Mouse (Mus musculus): Measurements from ENCODE around the gene Gpr179.

Gene Gpr179

DNA sequence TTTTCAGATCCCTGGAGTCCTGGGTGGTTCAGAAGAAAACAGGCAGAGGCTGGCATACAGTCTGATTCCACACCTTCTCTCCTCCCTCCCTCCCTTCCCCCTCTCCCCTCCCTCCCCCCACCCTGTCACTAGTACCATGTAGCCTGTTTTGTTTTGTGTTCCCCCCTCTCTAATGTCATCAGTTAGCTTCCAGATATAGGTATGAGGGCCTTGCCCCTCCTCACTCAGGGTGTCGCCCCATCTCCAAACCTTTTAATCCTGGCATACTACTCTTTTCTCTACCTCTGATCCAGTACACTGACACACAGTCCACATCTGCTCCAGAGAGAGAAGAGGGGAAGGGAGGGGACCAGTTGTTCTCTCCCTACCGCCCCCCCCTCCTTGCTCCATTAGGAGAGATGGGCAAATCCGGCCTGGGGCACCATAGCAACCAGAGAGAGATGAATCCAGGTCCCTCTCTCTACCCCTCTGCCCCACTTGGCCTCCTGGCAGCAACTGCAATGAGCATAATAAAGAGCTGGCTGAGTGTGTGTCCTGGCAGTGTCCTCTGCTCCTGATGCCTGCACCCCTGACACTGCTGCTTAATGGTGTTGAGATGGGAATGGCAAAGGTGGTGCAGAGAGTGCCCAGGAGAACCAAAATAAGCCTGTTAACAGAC, at the start of gene Gpr179:
Gene Gpr179, minus strand, starts transcription at position 51 of the 658 bp plus-strand sequence.
- ATAC-seq (ENCODE audit: insufficient number of reproducible peaks, low FRiP score, low TSS enrichment) = no peak

DNA sequence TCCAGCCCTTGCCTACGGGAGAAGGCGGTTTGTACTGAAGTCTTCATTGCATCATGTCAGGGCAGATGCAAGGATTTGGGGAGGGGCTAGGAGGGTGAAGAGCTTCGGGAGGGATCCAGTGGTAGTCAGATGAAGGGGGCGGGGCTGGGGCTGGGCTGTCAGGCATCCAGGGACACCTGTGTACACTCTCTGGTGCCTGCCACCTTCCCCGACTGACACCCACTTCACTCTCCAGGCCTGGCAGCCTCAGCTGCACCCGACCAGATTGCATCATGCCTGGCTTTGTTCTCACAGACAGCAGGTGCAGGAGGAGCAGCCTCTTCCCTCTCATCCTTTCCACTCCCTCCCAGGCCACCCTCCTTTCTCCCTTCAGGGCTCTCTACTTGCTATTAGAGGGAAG, 49.2 kb upstream of the Gpr179 start:
- peak; percentile 67 for ATAC-seq (ENCODE audit: insufficient number of reproducible peaks, low FRiP score, low TSS enrichment)

DNA sequence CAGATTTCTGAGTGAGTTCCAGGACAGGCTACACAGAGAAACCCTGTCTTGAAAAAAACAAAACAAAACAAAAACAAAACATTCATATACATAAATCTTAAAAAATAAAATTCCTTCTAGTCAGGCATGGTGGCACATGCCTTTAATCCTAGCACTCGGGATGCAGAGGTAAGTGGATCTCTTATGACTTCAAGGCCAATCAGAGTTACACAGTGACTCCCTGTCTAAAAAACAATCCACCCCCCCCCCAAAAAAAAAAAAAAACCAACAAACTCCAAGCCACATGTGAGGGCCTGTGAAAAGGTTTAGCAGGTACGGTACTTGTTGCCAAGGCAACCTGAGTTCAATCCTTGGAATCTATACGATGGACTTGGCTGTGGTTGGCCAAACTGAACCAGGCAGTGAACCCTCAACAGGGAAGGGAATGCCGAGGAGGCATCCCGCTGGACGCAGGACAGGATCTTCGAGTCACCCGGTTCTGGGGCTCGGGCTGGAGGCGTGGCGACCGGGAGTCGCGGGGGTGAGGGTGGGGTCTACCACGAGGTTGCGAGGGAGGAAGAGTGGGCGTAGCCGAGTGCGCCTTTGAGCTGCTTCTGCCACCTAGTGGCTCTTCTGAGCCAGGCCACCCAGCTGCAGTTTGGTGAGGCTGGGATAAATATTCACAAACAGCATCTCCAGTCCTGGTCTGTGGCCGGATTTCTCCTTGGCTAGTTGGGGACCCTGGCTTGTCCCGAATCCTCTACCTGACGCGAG, 48.3 kb upstream of the Gpr179 start:
- peak; percentile 51; the same call in 1 of the 2 replicates for ATAC-seq (ENCODE audit: insufficient number of reproducible peaks, low FRiP score, low TSS enrichment)

DNA sequence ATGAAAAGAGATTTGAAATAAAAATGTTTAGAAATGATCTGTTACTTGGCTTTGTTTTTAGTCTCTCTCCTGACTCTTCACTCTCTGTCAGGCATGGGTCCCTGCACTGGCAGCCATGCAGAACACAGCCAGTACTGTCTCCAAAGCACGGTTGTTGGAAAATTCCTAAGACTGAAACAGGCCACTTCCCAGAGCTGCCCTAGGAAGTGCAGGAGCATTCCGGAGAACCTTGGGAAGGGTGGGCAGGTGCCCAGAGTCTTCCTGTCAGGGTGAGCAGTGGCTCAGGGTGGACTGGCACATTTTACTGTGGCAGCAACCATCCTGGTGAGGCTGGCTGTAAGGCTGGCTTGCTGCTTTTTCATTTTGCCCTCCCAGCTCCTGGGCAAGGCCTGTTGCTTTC, 46.6 kb upstream of the Gpr179 start:
- no peak for ATAC-seq (ENCODE audit: insufficient number of reproducible peaks, low FRiP score, low TSS enrichment)

DNA sequence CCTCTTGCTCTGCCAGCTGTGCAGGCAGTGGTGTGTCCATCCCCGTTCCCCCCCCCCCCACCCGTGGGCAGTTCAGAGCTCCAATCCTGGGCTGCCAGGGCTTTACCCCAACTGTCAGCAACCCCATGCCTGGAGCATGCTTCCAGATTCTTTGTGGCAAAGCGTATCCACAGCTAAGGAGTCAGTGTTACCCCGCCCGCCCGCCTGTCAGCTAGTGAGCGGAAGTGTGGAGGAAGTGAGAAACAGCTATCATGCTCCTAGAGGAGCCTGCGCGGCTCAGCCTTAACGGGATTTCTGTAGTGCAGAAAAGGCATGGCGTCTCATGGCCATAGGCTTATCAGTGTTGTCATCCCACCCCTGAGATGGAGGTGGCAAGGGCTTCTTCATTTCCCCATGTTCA, 42.3 kb upstream of the Gpr179 start:
- no peak for ATAC-seq (ENCODE audit: insufficient number of reproducible peaks, low FRiP score, low TSS enrichment)

DNA sequence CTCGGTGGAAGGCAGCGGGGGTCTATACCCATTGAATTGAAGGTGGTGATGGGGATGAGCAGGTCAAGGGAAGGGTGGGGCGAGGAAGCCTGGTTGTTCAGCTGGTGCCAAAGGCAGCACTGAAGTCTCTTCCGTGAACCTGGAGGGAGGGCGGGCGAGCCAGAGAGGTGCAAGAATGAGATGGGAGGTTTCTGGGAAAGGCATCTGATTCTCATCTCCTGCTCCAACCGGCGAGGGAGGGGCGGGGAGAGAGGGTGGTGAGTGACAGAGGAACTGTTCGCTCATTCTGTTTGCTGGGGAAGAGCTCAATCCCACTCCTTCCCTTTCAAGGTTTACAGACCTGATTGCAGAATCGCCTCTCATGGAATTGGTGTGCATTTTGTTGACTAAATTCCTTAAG, 41.8 kb upstream of the Gpr179 start:
- no peak for ATAC-seq (ENCODE audit: insufficient number of reproducible peaks, low FRiP score, low TSS enrichment)

DNA sequence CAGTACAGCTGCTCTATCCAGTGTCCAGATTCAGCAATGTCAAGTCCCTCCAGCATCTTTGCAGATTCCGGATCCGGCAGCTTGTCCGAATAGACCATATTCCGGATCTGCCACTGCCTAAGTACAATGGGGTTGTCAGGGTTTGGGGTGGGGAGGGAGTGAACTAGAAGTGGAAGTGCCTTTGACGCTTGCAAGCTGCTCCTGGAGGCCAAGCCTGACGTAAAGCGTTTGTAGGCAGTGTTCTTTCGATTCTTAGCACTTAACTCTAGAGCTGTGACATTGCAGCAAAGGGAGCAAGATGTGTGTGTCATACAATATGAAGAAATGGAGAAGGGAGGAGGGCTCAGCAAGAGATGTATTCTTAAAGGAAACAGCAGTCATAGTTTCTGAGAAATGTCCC, 37.2 kb upstream of the Gpr179 start:
- ATAC-seq (ENCODE audit: insufficient number of reproducible peaks, low FRiP score, low TSS enrichment) = no peak

DNA sequence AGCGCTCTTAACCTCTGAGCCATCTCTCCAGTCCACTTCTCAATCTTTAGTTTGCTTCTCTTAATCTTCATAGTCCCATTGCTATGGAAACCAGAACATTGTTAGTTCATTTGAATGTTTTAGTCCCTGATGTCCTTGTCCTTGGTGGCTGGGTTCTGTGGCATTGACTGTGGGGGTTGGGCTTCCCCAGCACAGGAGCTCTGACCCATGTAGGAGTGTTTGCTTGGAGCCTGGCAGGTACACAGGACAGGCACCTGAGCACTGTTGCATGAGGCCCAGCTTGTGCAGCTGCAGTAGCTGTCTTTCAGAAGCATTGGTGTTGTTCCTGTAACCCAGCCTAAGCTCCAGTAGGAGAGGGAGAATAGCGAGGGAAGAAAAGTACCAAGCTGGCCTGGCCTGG, 35.9 kb upstream of the Gpr179 start:
- no peak for ATAC-seq (ENCODE audit: insufficient number of reproducible peaks, low FRiP score, low TSS enrichment)

DNA sequence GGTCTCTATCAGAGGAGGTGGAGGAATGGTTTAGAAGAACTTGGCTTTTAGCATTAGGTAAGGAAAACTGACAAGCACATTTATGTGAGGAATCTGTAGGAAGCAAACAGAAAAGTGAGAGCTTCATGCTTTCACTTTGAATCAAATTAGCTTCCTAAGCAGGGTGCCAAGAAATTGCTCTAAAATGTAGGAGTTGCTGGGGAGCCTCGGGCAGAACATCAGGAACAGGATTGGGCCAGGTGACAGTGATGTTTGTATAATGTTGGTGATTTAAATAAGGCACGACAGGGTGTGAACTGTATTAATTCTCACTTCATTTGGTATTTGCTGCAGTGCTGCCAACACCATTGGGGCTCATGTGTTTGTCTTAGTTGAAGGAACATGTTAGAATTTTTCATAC, 31.9 kb upstream of the Gpr179 start:
- ATAC-seq (ENCODE audit: insufficient number of reproducible peaks, low FRiP score, low TSS enrichment) = no peak

DNA sequence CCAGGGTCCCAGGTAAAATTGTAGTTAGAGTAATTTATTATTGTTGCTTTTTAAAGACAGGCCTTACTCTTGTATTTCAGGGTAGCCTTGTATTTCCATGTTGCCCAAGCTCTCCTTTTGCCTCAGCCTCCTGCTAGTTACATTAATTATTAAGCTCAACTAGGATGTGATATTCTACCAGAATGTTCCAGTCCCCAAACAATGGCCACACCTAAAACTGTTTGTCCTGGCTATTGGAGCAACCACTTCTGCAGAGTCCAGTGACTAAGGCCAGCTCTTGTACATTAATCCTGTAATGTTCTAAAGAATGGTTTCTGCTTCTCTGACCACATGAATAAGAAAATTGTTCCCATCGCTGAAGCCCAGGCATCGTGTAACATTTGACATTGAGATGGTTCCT, 31.1 kb upstream of the Gpr179 start:
- no peak for ATAC-seq (ENCODE audit: insufficient number of reproducible peaks, low FRiP score, low TSS enrichment)

DNA sequence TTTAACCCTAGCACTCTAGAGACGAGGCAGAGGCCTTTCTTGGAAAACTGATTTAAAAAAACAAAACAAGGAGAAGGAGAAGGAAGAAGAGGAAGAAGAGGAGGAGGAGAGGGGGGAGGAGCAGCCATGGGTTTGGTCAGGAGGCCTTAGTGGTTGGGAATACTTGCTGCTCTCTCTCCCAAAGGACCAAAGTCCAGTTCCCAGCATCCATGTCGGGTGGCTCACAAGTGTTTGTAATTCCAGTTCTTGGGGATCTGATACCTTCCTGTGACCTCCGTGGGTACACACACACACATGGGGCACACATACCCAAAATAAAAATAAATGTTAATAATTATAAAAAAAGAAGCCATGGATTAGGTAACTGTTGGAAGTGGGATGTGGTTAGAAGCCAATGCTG, 28.2 kb upstream of the Gpr179 start:
- ATAC-seq (ENCODE audit: insufficient number of reproducible peaks, low FRiP score, low TSS enrichment) = no peak

DNA sequence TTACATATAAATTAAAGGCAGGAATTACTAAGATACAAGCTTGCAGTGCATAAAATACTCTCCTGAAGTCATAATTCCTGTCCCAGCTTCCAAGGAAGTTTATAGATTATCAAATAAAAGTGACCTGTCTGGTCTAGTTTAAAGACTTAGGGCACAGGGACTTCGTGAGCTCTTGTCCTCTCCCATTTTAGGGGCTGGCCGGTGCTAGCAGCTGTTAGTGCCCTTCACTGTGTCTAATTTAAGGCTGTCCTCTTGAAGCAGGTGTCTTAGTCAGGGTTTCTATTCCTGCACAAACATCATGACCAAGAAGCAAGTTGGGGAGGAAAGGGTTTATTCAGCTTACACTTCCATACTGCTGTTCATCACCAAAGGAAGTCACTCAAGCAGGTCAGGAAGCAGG, 21.5 kb upstream of the Gpr179 start:
- ATAC-seq (ENCODE audit: insufficient number of reproducible peaks, low FRiP score, low TSS enrichment) = no peak

DNA sequence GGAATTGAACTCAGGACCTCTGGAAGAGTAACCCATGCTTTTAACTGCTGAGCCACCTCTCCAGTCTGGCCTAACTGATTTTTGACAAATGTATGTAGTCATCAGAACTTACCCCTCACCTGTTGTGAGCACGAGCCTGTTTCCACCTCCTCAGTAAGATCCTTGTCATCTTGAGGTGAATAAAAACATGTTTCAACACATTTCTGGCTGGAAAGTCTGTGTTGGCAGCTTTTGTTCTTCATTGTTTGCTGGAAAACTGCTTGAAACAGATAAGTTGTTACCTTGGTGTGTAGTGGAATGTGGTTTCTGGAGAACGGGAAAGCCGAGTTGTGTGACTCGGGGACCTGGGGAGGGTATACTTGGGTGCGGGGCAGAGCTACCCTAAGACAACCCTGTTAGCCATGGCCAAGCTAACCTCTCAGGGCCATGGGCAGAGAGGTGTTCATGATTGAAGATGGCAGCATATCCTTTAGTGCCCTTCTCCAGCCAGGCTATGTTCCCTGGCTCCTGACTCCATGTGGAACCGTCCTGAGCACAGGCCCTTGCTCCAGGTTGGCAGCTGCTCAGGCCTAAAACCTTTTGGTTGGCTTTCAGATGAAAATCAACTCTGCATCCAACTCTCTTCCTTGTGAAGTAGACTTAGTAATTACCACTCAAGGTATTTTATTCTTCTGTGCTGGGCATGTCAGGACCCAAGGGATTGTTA, 20.4 kb upstream of the Gpr179 start:
- no peak for ATAC-seq (ENCODE audit: insufficient number of reproducible peaks, low FRiP score, low TSS enrichment)

DNA sequence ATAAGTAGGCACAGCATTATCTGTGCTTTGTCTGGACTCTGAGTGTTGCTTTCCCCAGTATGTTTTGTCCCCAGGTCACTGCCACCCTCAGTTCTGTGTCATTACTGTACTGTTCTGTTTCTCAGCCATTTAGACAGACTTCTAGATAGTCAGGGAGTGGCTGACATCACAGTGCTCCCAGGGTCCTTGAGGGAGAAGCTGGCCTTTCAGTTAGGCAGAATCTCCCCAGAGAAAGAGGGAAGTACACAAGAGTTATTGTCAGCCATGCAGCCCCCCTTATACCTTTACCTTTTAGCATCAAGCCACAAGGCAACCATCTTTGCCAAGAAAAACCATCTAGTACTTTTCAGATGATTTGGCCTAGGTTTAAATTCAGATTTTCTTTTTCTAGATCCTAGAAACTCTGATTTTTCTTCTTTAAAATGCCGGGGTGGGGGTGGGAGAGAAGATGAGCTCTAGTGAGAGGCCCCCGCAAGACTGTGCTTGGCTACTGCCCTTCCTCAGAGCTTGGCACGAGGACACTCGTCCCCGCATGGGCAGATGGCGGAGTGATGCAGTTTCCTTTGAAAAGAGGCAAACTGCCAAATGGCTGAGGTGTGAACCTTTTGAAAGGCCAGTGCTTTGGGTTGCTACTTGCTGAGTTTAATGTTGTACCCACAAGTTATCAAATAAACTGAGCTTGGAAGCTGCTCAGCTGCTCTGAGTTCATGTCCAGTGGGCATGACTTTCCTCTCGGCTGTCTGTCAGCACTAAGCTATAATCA, 18.6 kb upstream of the Gpr179 start:
- ATAC-seq (ENCODE audit: insufficient number of reproducible peaks, low FRiP score, low TSS enrichment) = peak; percentile 78; the same call in 1 of the 2 replicates

DNA sequence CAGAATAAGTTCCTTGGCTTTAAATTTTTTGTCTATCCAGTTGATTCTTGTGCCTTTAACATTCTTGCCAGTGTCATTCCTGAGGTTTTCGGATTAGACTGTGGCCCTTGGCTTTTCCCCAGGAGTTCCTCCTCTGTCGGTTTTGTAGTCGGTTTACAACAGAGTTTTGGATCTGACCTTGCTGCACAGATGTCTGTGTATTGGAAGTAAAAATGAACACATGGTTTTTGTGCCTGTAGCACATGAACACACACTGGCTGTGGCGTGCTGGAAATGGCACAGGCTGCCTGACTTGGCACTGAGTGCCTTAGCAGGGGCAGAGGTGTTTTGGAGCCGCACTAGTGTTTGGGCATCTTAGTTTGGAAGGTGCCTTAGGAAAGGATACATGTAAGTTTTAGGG, 16.6 kb upstream of the Gpr179 start:
- no peak for ATAC-seq (ENCODE audit: insufficient number of reproducible peaks, low FRiP score, low TSS enrichment)

DNA sequence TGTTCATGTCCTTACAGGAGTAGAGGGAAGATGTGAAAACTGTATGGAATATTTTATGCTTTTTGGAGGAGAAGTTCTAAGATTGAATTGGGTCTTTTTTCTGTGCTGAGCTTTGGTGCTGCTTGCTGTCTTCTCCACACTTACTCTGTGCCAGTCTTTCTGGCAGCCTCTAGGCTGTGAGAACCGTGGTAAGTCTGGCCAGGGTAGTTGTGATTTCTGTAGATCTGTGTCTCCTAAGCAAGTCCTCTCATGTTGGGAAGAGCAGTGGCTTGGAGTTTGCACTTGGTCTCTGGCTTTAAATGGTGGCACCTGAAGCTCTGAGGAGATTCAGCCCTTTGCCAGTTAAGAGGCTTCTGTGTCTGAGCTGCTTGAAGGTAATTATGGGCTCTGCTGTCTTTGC, 13.7 kb upstream of the Gpr179 start:
- no peak for ATAC-seq (ENCODE audit: insufficient number of reproducible peaks, low FRiP score, low TSS enrichment)

DNA sequence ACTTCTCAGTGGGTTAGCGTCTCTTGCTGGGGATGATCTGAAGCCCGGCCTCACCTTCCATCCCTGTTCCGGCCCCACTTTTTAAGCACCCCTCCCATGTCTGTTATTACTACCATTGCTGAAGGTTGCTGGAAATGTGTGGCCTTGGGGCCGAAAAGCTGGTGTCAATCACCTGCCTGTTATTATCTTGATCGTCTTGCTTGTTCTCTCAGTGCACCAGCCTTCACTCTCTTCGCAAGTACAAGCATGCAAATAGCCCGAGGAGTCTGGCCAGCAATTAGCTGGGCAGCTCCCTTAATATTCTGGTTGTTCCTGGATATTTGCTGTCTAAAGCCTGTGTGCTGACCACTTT, 11.7 kb upstream of the Gpr179 start:
- no peak for ATAC-seq (ENCODE audit: insufficient number of reproducible peaks, low FRiP score, low TSS enrichment)

DNA sequence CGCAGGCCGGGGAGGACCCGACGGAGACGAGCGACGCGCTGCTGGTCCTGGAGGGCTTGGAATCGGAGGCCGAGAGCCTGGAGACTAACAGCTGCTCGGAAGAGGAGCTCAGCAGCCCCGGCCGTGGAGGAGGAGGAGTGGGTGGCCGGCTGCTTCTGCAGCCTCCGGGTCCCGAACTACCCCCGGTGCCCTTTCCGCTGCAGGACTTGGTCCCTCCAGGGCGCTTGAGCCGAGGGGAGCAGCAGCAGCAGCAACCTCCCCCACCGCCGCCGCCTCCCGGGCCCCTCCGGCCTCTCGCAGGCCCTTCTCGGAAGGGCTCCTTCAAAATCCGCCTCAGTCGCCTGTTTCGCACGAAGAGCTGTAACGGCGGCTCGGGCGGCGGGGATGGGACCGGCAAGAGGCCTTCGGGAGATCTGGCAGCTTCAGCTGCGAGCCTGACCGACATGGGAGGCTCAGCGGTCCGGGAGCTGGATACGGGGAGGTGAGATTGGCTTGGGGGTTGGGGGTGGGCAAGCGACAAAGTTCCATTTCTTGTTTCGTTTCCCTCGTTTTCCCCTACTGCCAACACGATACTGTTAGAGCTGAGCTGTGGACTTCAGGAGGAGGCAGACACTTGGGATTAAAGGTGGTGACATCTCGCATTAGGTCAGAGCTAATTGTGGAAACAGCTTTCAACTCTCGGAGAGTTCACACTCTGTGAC, 11.2 kb upstream of the Gpr179 start:
- no peak for ATAC-seq (ENCODE audit: insufficient number of reproducible peaks, low FRiP score, low TSS enrichment)

DNA sequence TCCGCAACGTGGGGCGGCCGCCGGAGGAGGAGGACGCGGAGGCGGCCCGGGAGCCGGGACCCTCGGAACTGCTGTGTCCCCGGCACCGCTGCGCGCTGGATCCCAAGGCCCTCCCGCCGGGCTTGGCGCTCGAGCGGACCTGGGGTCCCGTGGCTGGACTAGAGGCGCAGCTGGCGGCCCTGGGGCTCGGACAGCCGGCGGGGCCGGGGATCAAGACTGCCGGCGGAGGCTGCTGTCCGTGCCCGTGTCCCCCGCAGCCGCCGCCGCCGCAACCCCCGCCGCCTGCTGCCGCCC, 10.7 kb upstream of the Gpr179 start:
- 0 out of 2 replicates have a peak, but pooled peaks have one; percentile 20 for ATAC-seq (ENCODE audit: insufficient number of reproducible peaks, low FRiP score, low TSS enrichment)

DNA sequence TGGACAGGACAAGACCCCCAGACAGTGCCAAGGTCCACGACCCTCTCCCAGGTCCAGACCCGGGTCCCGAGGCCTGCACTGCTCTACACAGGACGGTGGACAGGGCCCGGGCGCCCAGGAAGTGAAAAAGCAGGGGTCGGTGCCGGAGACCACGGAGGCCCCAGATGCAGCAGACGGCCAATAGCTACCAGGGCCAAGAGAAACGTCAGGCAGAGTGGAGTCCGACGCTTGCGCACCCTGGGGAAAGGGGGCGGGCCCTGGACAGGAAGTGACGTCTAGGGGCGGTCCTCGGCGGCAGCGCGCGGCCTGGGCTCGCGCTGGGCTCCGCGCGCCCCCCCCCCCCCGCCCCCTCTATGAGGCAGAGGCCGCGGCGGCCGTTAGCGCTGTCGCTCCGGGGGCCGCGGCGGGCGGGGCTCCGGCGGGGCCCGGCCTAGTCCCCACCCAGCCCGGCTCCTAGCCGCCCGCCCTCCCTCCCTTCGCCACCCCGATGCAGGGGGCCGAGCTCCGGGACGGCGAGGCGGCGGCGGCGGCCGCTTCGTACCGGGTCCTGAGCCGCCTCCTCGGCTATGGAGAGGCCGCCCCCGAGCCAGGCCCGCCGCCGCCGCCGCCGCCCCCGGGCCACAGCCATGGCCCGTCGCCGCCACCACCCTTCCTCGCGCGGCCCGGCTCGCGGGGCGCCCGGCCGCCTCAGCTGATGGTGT, 10.2 kb upstream of the Gpr179 start, which contains the start of gene Socs7:
Gene Socs7, plus strand, starts transcription at position 604 of the 701 bp plus-strand sequence.
- peak; percentile 92 for ATAC-seq (ENCODE audit: insufficient number of reproducible peaks, low FRiP score, low TSS enrichment)
